Mouse (Mus musculus) neural tube, embryonic 15.5 days (tissue): ENCODE data around the gene Klhl22. TPM values are rescaled to one million over a fixed set of nuclear protein-coding genes. Genes with fewer than 3 reads are reported as not detected.

ENCODE experiments used
- ATAC-seq: fragments of 200-750 bp; cut with Nextera tagmentation; 2 replicates; pipeline ENCODE4 v1.8.0; 2017; ENCODE audit warnings: mild to moderate bottlenecking, moderate TSS enrichment, moderate library complexity; ENCODE audit not compliant: low FRiP score
- H3K27ac ChIP-seq: fragments of 300-500 bp; sonication (generic); replicated peaks from 2 replicates; pipeline ENCODE4 v1.5.1; 2015; ENCODE audit warnings: mild to moderate bottlenecking, inconsistent platforms
- H3K27me3 ChIP-seq: fragments of 300-500 bp; sonication (generic); replicated peaks from 2 replicates; pipeline ENCODE4 v1.6.1; 2015; ENCODE audit warnings: inconsistent platforms
- H3K36me3 ChIP-seq: fragments of 300-500 bp; sonication (generic); 2 replicates; pipeline ENCODE4 v1.6.1; 2015; ENCODE audit warnings: inconsistent platforms
- H3K4me1 ChIP-seq: fragments of 300-500 bp; sonication (generic); 2 replicates; pipeline ENCODE4 v1.6.1; 2015; ENCODE audit warnings: inconsistent platforms
- H3K4me2 ChIP-seq: fragments of 300-500 bp; sonication (generic); 2 replicates; pipeline ENCODE4 v1.6.1; 2015; ENCODE audit warnings: inconsistent platforms, mild to moderate bottlenecking, moderate library complexity
- H3K4me3 ChIP-seq: fragments of 300-500 bp; sonication (generic); replicated peaks from 2 replicates; pipeline ENCODE4 v1.5.1; 2015; ENCODE audit warnings: mild to moderate bottlenecking, inconsistent platforms
- H3K9ac ChIP-seq: fragments of 300-500 bp; sonication (generic); replicated peaks from 2 replicates; pipeline ENCODE4 v1.6.1; 2015; ENCODE audit warnings: mild to moderate bottlenecking, inconsistent platforms
- H3K9me3 ChIP-seq: fragments of 300-500 bp; sonication (generic); replicated peaks from 2 replicates; pipeline ENCODE4 v1.6.1; 2016; ENCODE audit warnings: inconsistent platforms
- WGBS: fragments of 180-500 bp; shearing (Covaris S2); methylation state at CpG from one replicate; pipeline ENCODE4 v1.1.7; 2015; ENCODE audit warnings: mixed read lengths; 5-methylcytosine and 5-hydroxymethylcytosine counted together
- polyA plus RNA-seq: library from polyadenylated mRNA; unstranded; fragments of >200 nt; fragmentation: Nextera tagmentation; extraction: Ambion mirVana; gene quantifications from 2 replicates; pipeline ENCODE4 v1.2.1, GENCODE M21; 2015

The Klhl22 gene
- 86.2 and 89.1 TPM in 2 replicates for polyA plus RNA-seq

GRCm38 (mm10) chr16:17759344-17759773 lies at the start of gene Klhl22:
Gene Klhl22, plus strand, starts transcription at chr16:17759618.
- Histone ChIP-seq H3K36me3 (peaks cover 4% of the 10 kb centered on the region; the same call in 1 of the 2 replicates), H3K4me1 (peaks cover 47% of the 10 kb centered on the region), H3K4me3 (peak within 1 kb of the TSS; percentile 84), H3K9me3 (no peaks in the 10 kb centered on the region), H3K27ac (peak within 1 kb of the TSS; percentile 81), H3K27me3 (0 out of 2 replicates have a peak, but pooled peaks cover 7% of the 10 kb centered on the region), H3K4me2 (peak within 1 kb of the TSS; percentile 81), H3K9ac (peak within 1 kb of the TSS; percentile 94)
- 1% methylated on average over 25 of the region's 28 CpGs for WGBS
- ATAC-seq = peak; percentile 96

- Histone ChIP-seq H3K4me2 (no peak overlapping the region), H3K4me1 (peaks cover 16% of the 10 kb centered on the region), H3K4me3 (no peak overlapping the region), H3K36me3 (no peaks in the 10 kb centered on the region), H3K27ac (no peak overlapping the region), H3K9ac (no peak overlapping the region), H3K27me3 (no peaks in the 10 kb centered on the region), H3K9me3 (no peaks in the 10 kb centered on the region)
- no peak for ATAC-seq
- 88% methylated on average over 1 of the region's 1 CpGs for WGBS
Observed at GRCm38 (mm10) chr16:17717791-17718190, 41.6 kb upstream of the Klhl22 start.

- ATAC-seq = no peak
- Histone ChIP-seq H3K9ac (peak overlapping the region; percentile 71), H3K4me3 (peak overlapping the region; percentile 69), H3K9me3 (no peaks in the 10 kb centered on the region), H3K27ac (no peak overlapping the region; the same call in 1 of the 2 replicates), H3K4me1 (peaks cover 16% of the 10 kb centered on the region), H3K27me3 (no peaks in the 10 kb centered on the region), H3K4me2 (peak overlapping the region; percentile 64), H3K36me3 (no peaks in the 10 kb centered on the region)
- 72% methylated on average over 9 of the region's 9 CpGs for WGBS
Observed at GRCm38 (mm10) chr16:17721114-17721808, 38.2 kb upstream of the Klhl22 start.

- H3K27ac ChIP-seq = peak overlapping the region; percentile 75
- no peaks in the 10 kb centered on the region for H3K27me3 ChIP-seq
- H3K4me2 ChIP-seq = peak overlapping the region; percentile 64
- H3K4me1 ChIP-seq = peaks cover 16% of the 10 kb centered on the region
- H3K9ac ChIP-seq = peak overlapping the region; percentile 71
- peak overlapping the region; percentile 69 for H3K4me3 ChIP-seq
- 6% methylated on average over 10 of the region's 10 CpGs for WGBS
- no peaks in the 10 kb centered on the region for H3K36me3 ChIP-seq
- peak; percentile 6 for ATAC-seq
- no peaks in the 10 kb centered on the region for H3K9me3 ChIP-seq
Observed at GRCm38 (mm10) chr16:17721822-17722460, 37.5 kb upstream of the Klhl22 start.

- Histone ChIP-seq H3K4me2 (peak overlapping the region; percentile 64), H3K27me3 (no peaks in the 10 kb centered on the region), H3K4me1 (peaks cover 16% of the 10 kb centered on the region), H3K9ac (peak overlapping the region; percentile 71), H3K4me3 (peak overlapping the region; percentile 69), H3K36me3 (no peaks in the 10 kb centered on the region), H3K27ac (peak overlapping the region; percentile 75), H3K9me3 (no peaks in the 10 kb centered on the region)
- ATAC-seq = peak; percentile 92
- WGBS = 2% methylated on average over 44 of the region's 44 CpGs
Observed at GRCm38 (mm10) chr16:17722461-17723324, 36.7 kb upstream of the Klhl22 start.

GRCm38 (mm10) chr16:17723325-17723626 lies 36.1 kb upstream of the Klhl22 start:
- H3K4me1 ChIP-seq = peaks cover 16% of the 10 kb centered on the region
- 85% methylated on average over 1 of the region's 1 CpGs for WGBS
- H3K4me2 ChIP-seq = peak overlapping the region; percentile 44
- H3K27ac ChIP-seq = 0 out of 2 replicates have a peak overlapping the region, but pooled peaks have one; percentile 63
- peak overlapping the region; percentile 69 for H3K4me3 ChIP-seq
- H3K27me3 ChIP-seq = no peaks in the 10 kb centered on the region
- ATAC-seq = no peak
- no peak overlapping the region for H3K9ac ChIP-seq
- H3K36me3 ChIP-seq = no peaks in the 10 kb centered on the region
- no peaks in the 10 kb centered on the region for H3K9me3 ChIP-seq

- 94% methylated on average over 3 of the region's 3 CpGs for WGBS
- peaks cover 16% of the 10 kb centered on the region for H3K4me1 ChIP-seq
- H3K9me3 ChIP-seq = no peaks in the 10 kb centered on the region
- H3K27ac ChIP-seq = no peak overlapping the region
- no peaks in the 10 kb centered on the region for H3K36me3 ChIP-seq
- no peaks in the 10 kb centered on the region for H3K27me3 ChIP-seq
- H3K9ac ChIP-seq = no peak overlapping the region
- H3K4me2 ChIP-seq = no peak overlapping the region
- H3K4me3 ChIP-seq = no peak overlapping the region
- no peak for ATAC-seq
Observed at GRCm38 (mm10) chr16:17724448-17724847, 35.0 kb upstream of the Klhl22 start.

- ATAC-seq = no peak
Observed at GRCm38 (mm10) chr16:17727179-17727861, 32.1 kb upstream of the Klhl22 start.

GRCm38 (mm10) chr16:17729974-17730373 lies 29.4 kb upstream of the Klhl22 start:
- ATAC-seq = no peak
- Histone ChIP-seq H3K36me3 (no peaks in the 10 kb centered on the region), H3K9me3 (no peaks in the 10 kb centered on the region), H3K27ac (no peak overlapping the region), H3K27me3 (no peaks in the 10 kb centered on the region), H3K4me3 (no peak overlapping the region), H3K4me2 (no peak overlapping the region), H3K9ac (no peak overlapping the region), H3K4me1 (no peaks in the 10 kb centered on the region)

More at GRCm38 (mm10) chr16:17727179-17727861, 32.1 kb upstream of the Klhl22 start:
- Histone ChIP-seq H3K27ac (no peak overlapping the region), H3K36me3 (no peaks in the 10 kb centered on the region), H3K9me3 (no peaks in the 10 kb centered on the region), H3K4me3 (no peak overlapping the region), H3K27me3 (no peaks in the 10 kb centered on the region), H3K4me1 (no peaks in the 10 kb centered on the region), H3K9ac (no peak overlapping the region), H3K4me2 (no peak overlapping the region)
- WGBS = 22% methylated on average over 5 of the region's 5 CpGs

- Histone ChIP-seq H3K4me1 (no peaks in the 10 kb centered on the region), H3K27ac (no peak overlapping the region), H3K9ac (no peak overlapping the region), H3K9me3 (no peaks in the 10 kb centered on the region), H3K27me3 (peaks cover 3% of the 10 kb centered on the region; the same call in 1 of the 2 replicates), H3K36me3 (no peaks in the 10 kb centered on the region), H3K4me2 (no peak overlapping the region), H3K4me3 (no peak overlapping the region)
- 46% methylated on average over 3 of the region's 3 CpGs for WGBS
- no peak for ATAC-seq
Observed at GRCm38 (mm10) chr16:17732021-17732420, 27.4 kb upstream of the Klhl22 start.

- Histone ChIP-seq H3K4me1 (no peaks in the 10 kb centered on the region), H3K9ac (no peak overlapping the region), H3K27ac (no peak overlapping the region), H3K27me3 (peaks cover 3% of the 10 kb centered on the region; the same call in 1 of the 2 replicates), H3K36me3 (no peaks in the 10 kb centered on the region), H3K9me3 (no peaks in the 10 kb centered on the region), H3K4me2 (no peak overlapping the region), H3K4me3 (no peak overlapping the region)
- no peak for ATAC-seq
- WGBS = 80% methylated on average over 6 of the region's 6 CpGs
Observed at GRCm38 (mm10) chr16:17732431-17732830, 27.0 kb upstream of the Klhl22 start.
